Mouse (Mus musculus) left cerebral cortex, adult 8-10 months (tissue): ENCODE measurements at regions not wholly inside any gene's neighbourhood (a gene's known extent, or its start where the extent isn't known, plus 50 kb on each side); places are given as distances from the start of the nearest gene placed in this dataset.

Source experiments
- DNase-seq, 2 experiments: peaks; one replicate each; pipeline ENCODE4 v3.0.0; 2022; ENCODE audit warnings: low spot score in 2 of 2

GRCm38 (mm10) chr3:54993761-54994160, 61.5 kb downstream of the Ccna1 start:
- peak in 1 of 2 experiments; percentile 29 for DNase-seq

- no peak for DNase-seq
Measured at GRCm38 (mm10) chr3:54990073-54990472, 65.2 kb downstream of the Ccna1 start.

GRCm38 (mm10) chr3:54989358-54989757, 65.9 kb downstream of the Ccna1 start:
- peak in 1 of 2 experiments; percentile 40 for DNase-seq

GRCm38 (mm10) chr3:54981488-54981887, 65.8 kb upstream of the Sertm1 start:
- DNase-seq, result no peak

- DNase-seq, result no peak
Measured at GRCm38 (mm10) chr3:54980312-54980711, 64.6 kb upstream of the Sertm1 start.

- no peak for DNase-seq
Measured at GRCm38 (mm10) chr3:54965512-54965911, 49.8 kb upstream of the Sertm1 start.
